Mouse (Mus musculus) forebrain, embryonic 13.5 days (tissue): ENCODE results near the gene Snx9. TPM values are rescaled to one million over a fixed set of nuclear protein-coding genes. Genes with fewer than 3 reads are reported as not detected.

Experiments used
- ATAC-seq: fragments of 200-750 bp; cut with Nextera tagmentation; 2 replicates; pipeline ENCODE4 v1.8.0; 2017
- H3K27ac ChIP-seq: fragments of 300-500 bp; sonication (generic); 2 replicates; pipeline ENCODE4 v1.5.1; 2015; ENCODE audit warnings: inconsistent platforms, mild to moderate bottlenecking, moderate library complexity
- H3K27me3 ChIP-seq: fragments of 300-500 bp; sonication (generic); 2 replicates; pipeline ENCODE4 v1.6.1; 2015; ENCODE audit warnings: mild to moderate bottlenecking, inconsistent platforms
- H3K36me3 ChIP-seq: fragments of 300-500 bp; sonication (generic); 2 replicates; pipeline ENCODE4 v1.6.1; 2015; ENCODE audit warnings: mild to moderate bottlenecking, inconsistent platforms; ENCODE audit not compliant: poor library complexity, severe bottlenecking
- H3K4me1 ChIP-seq: fragments of 300-500 bp; sonication (generic); 2 replicates; pipeline ENCODE4 v1.6.1; 2015; ENCODE audit warnings: inconsistent platforms
- H3K4me2 ChIP-seq: fragments of 300-500 bp; sonication (generic); 2 replicates; pipeline ENCODE4 v1.6.1; 2015; ENCODE audit warnings: inconsistent platforms, mild to moderate bottlenecking, moderate library complexity
- H3K4me3 ChIP-seq: fragments of 300-500 bp; sonication (generic); 2 replicates; pipeline ENCODE4 v1.5.1; 2015; ENCODE audit warnings: mild to moderate bottlenecking, inconsistent platforms
- H3K9ac ChIP-seq: fragments of 300-500 bp; sonication (generic); 2 replicates; pipeline ENCODE4 v1.6.1; 2015; ENCODE audit warnings: mild to moderate bottlenecking, inconsistent platforms
- H3K9me3 ChIP-seq: fragments of 300-500 bp; sonication (generic); replicated peaks from 2 replicates; pipeline ENCODE4 v1.6.1; 2016; ENCODE audit warnings: inconsistent platforms
- WGBS: fragments of 180-500 bp; shearing (Covaris S2); methylation state at CpG from one replicate; pipeline ENCODE4 v1.1.7; 2015; 5-methylcytosine and 5-hydroxymethylcytosine counted together
- polyA plus RNA-seq: library from polyadenylated mRNA; unstranded; fragments of >200 nt; fragmentation: Nextera tagmentation; extraction: Ambion mirVana; gene quantifications from 2 replicates; pipeline ENCODE4 v1.2.1, GENCODE M21; 2015

The Snx9 gene
- polyA plus RNA-seq, 1 experiment from 2014 or later = 5.7 TPM

- H3K9me3 ChIP-seq = no peaks in the 10 kb centered on the region
- ATAC-seq = no peak
Measured at GRCm38 (mm10) chr17:5834798-5835328, 6.3 kb upstream of the Snx9 start.

DNA sequence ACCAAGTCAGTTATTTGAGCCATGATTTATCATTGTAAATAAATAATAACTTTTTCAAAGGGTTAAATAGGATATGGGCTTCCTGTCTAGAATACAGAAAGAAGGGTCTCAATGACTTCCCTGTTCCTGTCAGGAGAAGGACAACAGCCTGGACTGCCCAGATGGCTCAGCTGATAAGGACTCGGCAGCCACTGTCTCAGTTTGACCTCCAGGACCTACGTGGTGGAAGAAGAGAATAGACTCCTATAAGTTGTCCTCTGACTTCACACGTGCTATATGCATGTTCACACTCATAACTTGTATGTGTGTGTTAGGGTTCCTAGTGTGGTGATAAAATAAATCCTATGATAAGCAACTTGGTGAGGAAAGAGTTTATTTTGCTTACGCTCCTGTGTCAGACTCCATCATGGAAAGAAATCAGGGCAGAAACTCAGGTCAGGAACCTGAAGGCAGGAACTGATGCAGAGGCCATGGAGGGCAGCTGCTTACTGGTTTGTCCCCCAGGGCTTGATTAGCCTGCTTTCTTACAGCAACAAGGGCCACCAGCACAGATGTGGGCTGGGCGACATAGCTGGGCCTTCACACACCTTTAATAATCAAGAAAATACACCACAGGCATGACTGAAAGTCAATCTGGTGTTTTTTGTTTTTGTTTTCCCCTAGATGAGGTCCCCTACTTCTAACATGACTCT lies 1.4 kb upstream of the Snx9 start:
- 89% methylated on average over 5 of the region's 5 CpGs for WGBS
- no peak overlapping the region for H3K4me3 ChIP-seq
- ATAC-seq = no peak
- H3K9me3 ChIP-seq = no peaks in the 10 kb centered on the region
- H3K4me1 ChIP-seq = peaks cover 11% of the 10 kb centered on the region
- H3K9ac ChIP-seq = no peak overlapping the region
- no peak overlapping the region for H3K4me2 ChIP-seq
- no peak overlapping the region for H3K27ac ChIP-seq
- H3K27me3 ChIP-seq = no peaks in the 10 kb centered on the region
- no peaks in the 10 kb centered on the region for H3K36me3 ChIP-seq

More at GRCm38 (mm10) chr17:5834798-5835328, 6.3 kb upstream of the Snx9 start:
- Histone ChIP-seq H3K4me2 (no peak overlapping the region), H3K4me3 (no peak overlapping the region), H3K36me3 (no peaks in the 10 kb centered on the region), H3K4me1 (no peaks in the 10 kb centered on the region), H3K27me3 (no peaks in the 10 kb centered on the region), H3K9ac (no peak overlapping the region), H3K27ac (no peak overlapping the region)
- 85% methylated on average over 3 of the region's 3 CpGs for WGBS

DNA sequence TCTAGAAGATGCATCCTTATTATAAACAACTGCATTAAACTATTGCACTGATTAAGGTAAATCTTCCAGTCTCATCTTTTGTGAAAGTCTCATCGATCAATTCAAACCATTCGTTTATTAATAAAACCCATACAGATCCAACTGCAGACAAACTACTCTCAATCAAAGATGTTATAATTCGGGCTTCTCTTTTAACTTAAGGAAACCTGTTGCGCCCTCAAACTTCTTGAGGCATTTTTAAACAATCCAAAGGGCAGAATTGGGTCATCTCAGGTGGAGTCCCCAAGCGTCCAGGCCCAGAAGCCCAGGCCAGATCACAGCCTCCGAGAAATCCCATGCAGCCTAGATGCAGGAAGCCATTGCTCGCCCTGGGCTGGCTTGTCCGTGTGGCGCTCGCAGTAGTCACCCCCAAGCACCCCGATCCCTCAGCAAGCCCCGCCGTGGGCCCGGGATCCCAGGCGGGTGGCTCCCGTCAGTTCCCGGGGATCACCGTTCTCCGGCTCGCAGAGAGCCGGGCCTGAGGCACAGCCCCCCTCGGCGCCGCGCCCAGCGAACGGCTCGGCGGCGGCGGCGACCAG lies 490 bp upstream of the Snx9 start:
- 8% methylated on average over 25 of the region's 32 CpGs for WGBS
- H3K36me3 ChIP-seq = no peaks in the 10 kb centered on the region
- H3K4me1 ChIP-seq = peaks cover 11% of the 10 kb centered on the region
- H3K4me2 ChIP-seq = peak overlapping the region; percentile 77
- peak overlapping the region; percentile 79 for H3K4me3 ChIP-seq
- peak; percentile 50 for ATAC-seq
- H3K27me3 ChIP-seq = no peaks in the 10 kb centered on the region
- H3K9me3 ChIP-seq = no peaks in the 10 kb centered on the region
- peak overlapping the region; percentile 94 for H3K9ac ChIP-seq
- H3K27ac ChIP-seq = peak overlapping the region; percentile 93

- peak overlapping the region; percentile 77 for H3K4me2 ChIP-seq
- no peaks in the 10 kb centered on the region for H3K36me3 ChIP-seq
- H3K27ac ChIP-seq = peak overlapping the region; percentile 93; the same call in 1 of the 2 replicates
- ATAC-seq = no peak
- peaks cover 11% of the 10 kb centered on the region for H3K4me1 ChIP-seq
- H3K4me3 ChIP-seq = peak overlapping the region; percentile 79
- H3K27me3 ChIP-seq = no peaks in the 10 kb centered on the region
- H3K9me3 ChIP-seq = no peaks in the 10 kb centered on the region
- H3K9ac ChIP-seq = peak overlapping the region; percentile 94
- 2% methylated on average over 7 of the region's 7 CpGs for WGBS
Measured at GRCm38 (mm10) chr17:5841943-5842273, 779 bp downstream of the Snx9 start.

GRCm38 (mm10) chr17:5842988-5843640 lies 2.0 kb downstream of the Snx9 start:
- Histone ChIP-seq H3K9ac (no peak overlapping the region), H3K9me3 (no peaks in the 10 kb centered on the region), H3K27ac (no peak overlapping the region), H3K4me1 (peaks cover 11% of the 10 kb centered on the region), H3K27me3 (no peaks in the 10 kb centered on the region), H3K4me2 (peak overlapping the region; percentile 11; the same call in 1 of the 2 replicates), H3K4me3 (no peak overlapping the region), H3K36me3 (no peaks in the 10 kb centered on the region)
- whole genome bisulfite sequencing = 74% methylated on average over 9 of the region's 9 CpGs
- no peak for ATAC-seq

DNA sequence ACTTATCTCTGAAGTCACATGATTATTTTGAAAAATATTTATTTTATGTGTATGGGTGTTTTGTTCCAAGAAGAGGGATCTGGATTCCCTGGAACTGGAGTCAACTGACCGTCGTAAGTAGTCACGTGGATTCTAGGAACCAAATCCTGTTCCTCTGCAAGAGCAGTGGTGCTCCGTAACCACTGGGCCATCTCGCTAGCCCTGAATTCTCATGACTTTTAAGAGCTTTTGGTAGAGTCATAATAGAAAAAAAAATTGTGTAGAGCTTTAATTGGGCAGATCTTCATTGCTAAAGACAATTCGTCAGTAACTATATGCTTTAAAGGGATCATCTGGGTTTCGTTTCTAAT lies 2.5 kb downstream of the Snx9 start:
- Histone ChIP-seq H3K27me3 (no peaks in the 10 kb centered on the region), H3K36me3 (no peaks in the 10 kb centered on the region), H3K9me3 (no peaks in the 10 kb centered on the region), H3K9ac (no peak overlapping the region), H3K4me2 (no peak overlapping the region), H3K4me1 (peaks cover 11% of the 10 kb centered on the region), H3K4me3 (no peak overlapping the region), H3K27ac (no peak overlapping the region)
- 95% methylated on average over 7 of the region's 7 CpGs for WGBS
- ATAC-seq = no peak

DNA sequence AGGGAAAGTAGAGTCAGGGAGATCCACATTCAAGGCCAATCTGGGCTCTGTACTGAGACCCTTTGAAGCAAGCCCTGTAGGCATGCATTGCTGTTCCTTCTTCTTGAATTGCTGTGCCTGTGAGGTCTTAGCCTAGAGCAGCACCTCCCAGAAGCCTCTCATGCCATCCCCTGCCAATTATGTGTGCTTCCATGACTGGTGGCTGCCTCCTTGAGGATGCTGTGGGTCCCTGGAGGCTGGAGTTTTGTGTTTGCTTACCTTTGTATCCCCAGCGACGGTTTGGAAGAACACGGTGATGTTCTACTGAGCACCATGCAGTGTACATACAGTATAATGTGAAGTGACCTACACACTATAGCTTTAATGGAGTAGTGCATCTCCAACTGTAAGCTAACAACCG lies 4.2 kb downstream of the Snx9 start:
- no peak overlapping the region for H3K4me2 ChIP-seq
- H3K9me3 ChIP-seq = no peaks in the 10 kb centered on the region
- H3K36me3 ChIP-seq = no peaks in the 10 kb centered on the region
- no peak overlapping the region for H3K27ac ChIP-seq
- ATAC-seq = no peak
- no peak overlapping the region for H3K9ac ChIP-seq
- no peak overlapping the region for H3K4me3 ChIP-seq
- 79% methylated on average over 4 of the region's 4 CpGs for WGBS
- H3K4me1 ChIP-seq = peaks cover 24% of the 10 kb centered on the region
- no peaks in the 10 kb centered on the region for H3K27me3 ChIP-seq

DNA sequence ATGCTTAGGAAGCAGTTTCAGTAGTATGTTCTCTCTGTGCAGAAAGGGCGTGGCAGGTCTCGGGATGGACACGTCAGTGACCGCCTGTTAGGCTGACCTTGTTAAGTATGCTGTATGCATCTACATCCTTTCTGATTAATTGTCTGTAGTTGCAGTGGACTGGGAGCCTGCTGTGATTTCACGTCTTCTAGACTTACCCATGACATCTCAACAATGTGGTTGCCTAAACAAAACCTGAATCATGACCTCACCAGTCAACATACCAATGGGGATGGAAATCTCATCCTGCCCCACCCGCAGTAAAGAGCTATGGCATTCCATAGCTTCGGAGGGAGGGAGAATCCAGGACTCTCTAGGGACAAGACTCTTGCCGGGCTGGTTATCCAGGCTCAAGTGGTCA lies 5.0 kb downstream of the Snx9 start:
- Histone ChIP-seq H3K4me1 (peaks cover 20% of the 10 kb centered on the region), H3K27ac (no peak overlapping the region), H3K4me2 (no peak overlapping the region), H3K27me3 (no peaks in the 10 kb centered on the region), H3K9ac (no peak overlapping the region), H3K4me3 (no peak overlapping the region), H3K36me3 (no peaks in the 10 kb centered on the region), H3K9me3 (no peaks in the 10 kb centered on the region)
- no peak for ATAC-seq
- WGBS = 66% methylated on average over 8 of the region's 8 CpGs

GRCm38 (mm10) chr17:5848706-5849415 lies 7.7 kb downstream of the Snx9 start:
- no peak for ATAC-seq
- peak overlapping the region; percentile 57 for H3K4me2 ChIP-seq
- H3K4me3 ChIP-seq = 0 out of 2 replicates have a peak overlapping the region, but pooled peaks have one; percentile 16
- no peaks in the 10 kb centered on the region for H3K36me3 ChIP-seq
- no peaks in the 10 kb centered on the region for H3K9me3 ChIP-seq
- peak overlapping the region; percentile 43; the same call in 1 of the 2 replicates for H3K9ac ChIP-seq
- H3K4me1 ChIP-seq = peaks cover 13% of the 10 kb centered on the region
- 62% methylated on average over 10 of the region's 10 CpGs for WGBS
- no peak overlapping the region for H3K27ac ChIP-seq
- no peaks in the 10 kb centered on the region for H3K27me3 ChIP-seq

GRCm38 (mm10) chr17:5849421-5849910 lies 8.3 kb downstream of the Snx9 start:
- peak; percentile 33; the same call in 1 of the 2 replicates for ATAC-seq
- Histone ChIP-seq H3K27me3 (no peaks in the 10 kb centered on the region), H3K27ac (no peak overlapping the region), H3K9me3 (no peaks in the 10 kb centered on the region), H3K4me2 (peak overlapping the region; percentile 57), H3K36me3 (no peaks in the 10 kb centered on the region), H3K4me1 (peaks cover 13% of the 10 kb centered on the region), H3K4me3 (0 out of 2 replicates have a peak overlapping the region, but pooled peaks have one; percentile 16), H3K9ac (peak overlapping the region; percentile 43)
- 10% methylated on average over 18 of the region's 18 CpGs for WGBS

GRCm38 (mm10) chr17:5850031-5850430 lies 8.9 kb downstream of the Snx9 start:
- no peak for ATAC-seq
- Histone ChIP-seq H3K27ac (no peak overlapping the region), H3K9me3 (no peaks in the 10 kb centered on the region), H3K4me2 (no peak overlapping the region), H3K4me3 (no peak overlapping the region), H3K4me1 (peaks cover 13% of the 10 kb centered on the region), H3K36me3 (no peaks in the 10 kb centered on the region), H3K27me3 (no peaks in the 10 kb centered on the region), H3K9ac (no peak overlapping the region)
- 98% methylated on average over 3 of the region's 3 CpGs for WGBS

GRCm38 (mm10) chr17:5850476-5850875 lies 9.3 kb downstream of the Snx9 start:
- Histone ChIP-seq H3K27me3 (no peaks in the 10 kb centered on the region), H3K9ac (no peak overlapping the region), H3K4me2 (no peak overlapping the region), H3K4me3 (no peak overlapping the region), H3K27ac (no peak overlapping the region), H3K4me1 (peaks cover 13% of the 10 kb centered on the region), H3K36me3 (no peaks in the 10 kb centered on the region), H3K9me3 (no peaks in the 10 kb centered on the region)
- no peak for ATAC-seq
- WGBS = 94% methylated on average over 3 of the region's 3 CpGs
